Mouse (Mus musculus) testis, adult 2 months (tissue): Measurements from ENCODE around the gene Cux1.

Source experiments
- CTCF ChIP-seq: fragments of 200-500 bp; IDR thresholded peaks from 2 replicates; pipeline ENCODE4 v1.5.1; 2012; ENCODE audit warnings: low read depth, mild to moderate bottlenecking, inconsistent platforms, low read length, moderate library complexity; ENCODE audit not compliant: control insufficient read depth, insufficient read depth, insufficient replicate concordance
- POLR2A ChIP-seq: fragments of 200-500 bp; IDR thresholded peaks from 2 replicates; pipeline ENCODE4 v1.6.1; 2012; ENCODE audit warnings: low read depth, mild to moderate bottlenecking, inconsistent platforms, low read length, moderate library complexity; ENCODE audit not compliant: control insufficient read depth

DNA sequence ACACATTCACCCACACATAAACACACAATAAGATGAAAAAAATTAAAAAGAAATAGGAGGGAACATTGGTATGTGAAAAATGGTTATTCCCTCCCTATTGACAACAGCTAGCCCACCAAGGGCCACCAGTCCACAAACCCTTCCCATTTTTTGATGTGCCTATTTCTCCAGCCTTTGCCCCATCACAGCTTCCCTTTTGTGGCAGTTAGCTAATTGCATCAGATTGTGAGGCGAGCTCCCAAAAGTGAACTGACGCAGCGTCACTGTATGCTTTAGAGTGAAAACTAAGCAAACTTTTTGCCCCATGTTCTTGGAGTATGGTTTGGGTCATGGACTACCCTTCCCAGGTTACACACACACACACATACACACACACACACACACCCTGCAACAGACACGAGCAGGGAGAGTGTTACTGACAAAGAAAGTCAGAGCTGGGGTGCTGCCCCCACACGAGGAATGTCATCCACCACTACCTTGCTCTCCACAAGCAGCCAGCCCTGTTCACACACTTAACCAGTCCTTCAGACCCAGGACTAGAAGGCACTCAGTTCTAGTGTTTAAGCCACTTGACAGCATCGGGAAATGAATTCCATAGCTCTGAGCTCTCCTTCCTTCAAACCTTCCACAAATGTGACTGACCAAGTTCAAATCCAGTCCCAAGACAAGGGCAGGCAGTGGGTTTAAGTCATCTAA, 172.6 kb downstream of the Cux1 start:
- TF ChIP-seq CTCF (no peak), POLR2A (no peak)
